Mouse (Mus musculus) bone marrow macrophage, adult 2 months (primary cell): ENCODE measurements around the gene Prkn. TPM values are rescaled to one million over a fixed set of nuclear protein-coding genes. Genes with fewer than 3 reads are reported as not detected.

Experiments used
- H3K27ac ChIP-seq: 2 replicates; pipeline ENCODE4 v1.5.1; 2012; ENCODE audit warnings: low read depth, low read length; ENCODE audit not compliant: insufficient read depth
- H3K4me1 ChIP-seq: 2 replicates; pipeline ENCODE4 v1.6.1; 2012; ENCODE audit warnings: low read length; ENCODE audit not compliant: control insufficient read depth, insufficient read depth
- H3K4me3 ChIP-seq: 2 replicates; pipeline ENCODE4 v1.5.1; 2012; ENCODE audit warnings: mild to moderate bottlenecking, low read length, moderate library complexity; ENCODE audit not compliant: insufficient read depth
- CTCF ChIP-seq: IDR thresholded peaks from 2 replicates; pipeline ENCODE4 v1.5.1; 2012; ENCODE audit warnings: low read depth, mild to moderate bottlenecking, low read length, moderate library complexity
- POLR2A ChIP-seq: IDR thresholded peaks from 2 replicates; pipeline ENCODE4 v1.6.1; 2012; ENCODE audit warnings: mild to moderate bottlenecking, low read depth, low read length, borderline replicate concordance
- polyA plus RNA-seq: library from polyadenylated mRNA; stranded (reverse); fragments of >200 nt; gene quantifications from 2 replicates; pipeline ENCODE4 v1.2.4, GENCODE M21; 2012; ENCODE audit not compliant: missing spikeins, insufficient read depth, insufficient read length

Prkn gene
- polyA plus RNA-seq, 1 experiment: 9.9 TPM

GRCm38 (mm10) chr17:11737905-11738304 is 897.7 kb downstream of the Prkn start:
- no peak overlapping the region for H3K4me3 ChIP-seq
- H3K4me1 ChIP-seq: no peaks in the 10 kb centered on the region
- TF ChIP-seq POLR2A: no peak
- TF ChIP-seq CTCF: no peak
- no peak overlapping the region for H3K27ac ChIP-seq

- TF ChIP-seq CTCF (no peak), POLR2A (no peak)
- H3K4me3 ChIP-seq: no peak overlapping the region
- no peak overlapping the region for H3K27ac ChIP-seq
- H3K4me1 ChIP-seq: no peaks in the 10 kb centered on the region
Observed at GRCm38 (mm10) chr17:11740716-11741115, 900.5 kb downstream of the Prkn start.

- Histone ChIP-seq H3K27ac (no peak overlapping the region), H3K4me1 (no peaks in the 10 kb centered on the region), H3K4me3 (no peak overlapping the region)
- TF ChIP-seq CTCF (no peak), POLR2A (no peak)
Observed at GRCm38 (mm10) chr17:11741161-11741560, 901.0 kb downstream of the Prkn start.

GRCm38 (mm10) chr17:11751251-11751650 is 911.1 kb downstream of the Prkn start:
- TF ChIP-seq CTCF (no peak), POLR2A (no peak)
- no peak overlapping the region for H3K27ac ChIP-seq
- H3K4me1 ChIP-seq: no peaks in the 10 kb centered on the region
- no peak overlapping the region for H3K4me3 ChIP-seq

GRCm38 (mm10) chr17:11752686-11753085 is 912.5 kb downstream of the Prkn start:
- Histone ChIP-seq H3K4me1 (no peaks in the 10 kb centered on the region), H3K27ac (no peak overlapping the region), H3K4me3 (no peak overlapping the region)
- no peak for TF ChIP-seq POLR2A
- no peak for TF ChIP-seq CTCF

GRCm38 (mm10) chr17:11765117-11765516 is 924.9 kb downstream of the Prkn start:
- no peak overlapping the region for H3K4me3 ChIP-seq
- no peak for TF ChIP-seq POLR2A
- no peak for TF ChIP-seq CTCF
- H3K27ac ChIP-seq: no peak overlapping the region
- no peaks in the 10 kb centered on the region for H3K4me1 ChIP-seq

- no peak for TF ChIP-seq POLR2A
- TF ChIP-seq CTCF: no peak
- H3K27ac ChIP-seq: no peak overlapping the region
- H3K4me3 ChIP-seq: no peak overlapping the region
Observed at GRCm38 (mm10) chr17:11765581-11765980, 925.4 kb downstream of the Prkn start.

GRCm38 (mm10) chr17:11767301-11767700 is 927.1 kb downstream of the Prkn start:
- H3K4me3 ChIP-seq: no peak overlapping the region
- TF ChIP-seq POLR2A (no peak), CTCF (no peak)
- H3K4me1 ChIP-seq: no peaks in the 10 kb centered on the region

More at GRCm38 (mm10) chr17:11765581-11765980, 925.4 kb downstream of the Prkn start:
- H3K4me1 ChIP-seq: no peaks in the 10 kb centered on the region

GRCm38 (mm10) chr17:11768345-11768744 is 928.2 kb downstream of the Prkn start:
- no peaks in the 10 kb centered on the region for H3K4me1 ChIP-seq
- H3K27ac ChIP-seq: no peak overlapping the region
- TF ChIP-seq CTCF (no peak), POLR2A (no peak)
- H3K4me3 ChIP-seq: no peak overlapping the region

More at GRCm38 (mm10) chr17:11767301-11767700, 927.1 kb downstream of the Prkn start:
- no peak overlapping the region for H3K27ac ChIP-seq

- no peak for TF ChIP-seq CTCF
- no peak for TF ChIP-seq POLR2A
- Histone ChIP-seq H3K27ac (no peak overlapping the region), H3K4me3 (no peak overlapping the region), H3K4me1 (no peaks in the 10 kb centered on the region)
Observed at GRCm38 (mm10) chr17:11768971-11769370, 928.8 kb downstream of the Prkn start.

GRCm38 (mm10) chr17:11769513-11769912 is 929.3 kb downstream of the Prkn start:
- H3K4me1 ChIP-seq: no peaks in the 10 kb centered on the region
- no peak for TF ChIP-seq POLR2A
- no peak for TF ChIP-seq CTCF

More at GRCm38 (mm10) chr17:11769513-11769912, 929.3 kb downstream of the Prkn start:
- Histone ChIP-seq H3K4me3 (no peak overlapping the region), H3K27ac (no peak overlapping the region)
